Mouse (Mus musculus) adrenal gland, postnatal 25 days (tissue): ENCODE results near the gene Mmp15. TPM values are rescaled to one million over a fixed set of nuclear protein-coding genes. Genes with fewer than 3 reads are reported as not detected.

Experiments used
- DNase-seq: peaks from one replicate; pipeline ENCODE4 v3.0.0; 2021; ENCODE audit warnings: mixed read lengths
- total RNA-seq: library from RNA; stranded (reverse); gene quantifications from 2 replicates; pipeline ENCODE4 v1.2.3, GENCODE M21; 2021

Mmp15 gene
- total RNA-seq, 1 experiment from 2014 or later, result 8.7 TPM

DNA sequence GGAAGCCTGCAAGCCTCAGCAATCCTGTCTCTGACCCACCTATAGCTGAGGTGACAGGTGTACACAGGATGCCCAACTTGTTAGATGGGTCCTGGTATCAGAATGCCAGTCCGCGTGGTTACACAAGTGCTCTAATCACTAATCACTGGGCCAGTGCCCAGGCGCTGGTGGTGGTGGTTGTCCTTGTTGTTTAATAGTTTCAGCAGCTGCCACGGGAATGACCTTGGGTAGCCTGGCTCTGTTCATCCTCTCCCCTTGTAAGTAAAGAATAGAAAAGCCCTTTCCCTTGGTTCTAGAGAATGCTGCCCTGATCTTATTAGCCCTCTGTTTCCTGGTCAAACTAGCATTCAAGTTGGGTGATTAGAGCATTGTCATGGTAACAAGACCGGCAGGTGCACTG, 10.3 kb upstream of the Mmp15 start:
- DNase-seq, result peak; percentile 63

DNA sequence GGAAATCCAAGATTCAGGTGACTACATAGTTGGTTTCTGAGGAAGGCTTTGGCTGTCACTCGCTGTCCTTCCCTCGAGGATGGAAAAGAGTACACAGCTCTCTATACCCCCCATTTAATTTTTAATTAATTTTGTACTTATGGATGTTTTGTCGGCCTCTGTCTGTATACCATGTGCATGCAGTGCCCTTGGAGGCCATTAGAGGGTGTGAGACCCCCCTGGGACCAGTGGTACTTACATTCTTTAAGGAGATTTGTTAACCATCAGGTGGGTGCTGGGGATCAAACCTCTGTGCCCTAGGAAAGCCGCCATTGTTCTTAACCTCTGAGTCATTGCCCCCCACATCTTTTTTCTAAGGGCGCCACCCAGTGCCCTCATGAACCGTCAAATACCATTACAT, 7.4 kb upstream of the Mmp15 start:
- DNase-seq, result no peak

DNA sequence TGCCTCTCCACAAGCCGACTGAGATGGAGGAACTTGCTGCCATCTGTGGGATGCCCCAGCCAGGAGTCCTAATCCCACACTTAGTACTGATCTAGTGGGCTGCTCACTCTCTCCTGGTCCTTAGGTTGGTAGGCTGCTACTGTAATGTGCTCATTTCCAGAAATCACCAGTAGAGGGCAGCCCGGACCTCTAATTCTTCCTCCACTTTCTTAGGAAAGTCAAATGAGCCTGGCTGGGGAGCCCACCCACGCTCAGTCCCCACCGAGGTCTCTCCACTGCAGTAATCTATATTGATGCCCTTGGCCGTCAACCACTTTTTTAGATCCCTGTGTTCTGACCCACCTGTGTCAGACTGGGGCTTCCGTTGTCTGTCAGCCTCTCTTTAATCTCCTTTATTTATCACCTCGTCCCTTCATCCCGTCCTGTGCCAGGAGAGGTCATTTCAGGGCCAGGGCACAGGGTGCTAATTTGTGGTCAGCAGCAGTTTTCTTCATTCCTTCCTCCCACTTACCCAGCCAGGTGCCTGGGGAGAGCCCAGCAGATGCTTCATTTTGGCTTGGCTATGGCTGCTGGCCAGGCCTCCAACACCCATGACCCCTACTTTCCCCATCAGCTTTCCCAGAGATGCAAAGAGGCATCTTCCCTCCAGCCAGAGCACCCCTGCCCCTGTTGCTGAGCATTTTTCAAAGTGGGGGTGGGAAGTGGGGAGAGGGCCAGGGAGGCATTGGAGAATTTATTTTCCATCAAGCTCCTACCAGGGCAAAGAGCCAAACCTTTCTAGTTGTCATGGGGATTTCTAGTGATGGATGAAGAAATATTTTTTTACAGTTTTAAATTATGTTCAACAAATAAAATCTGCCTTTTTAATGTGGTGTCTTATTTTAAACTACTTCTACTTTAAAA, 5.2 kb upstream of the Mmp15 start:
- DNase-seq, result peak; percentile 58

DNA sequence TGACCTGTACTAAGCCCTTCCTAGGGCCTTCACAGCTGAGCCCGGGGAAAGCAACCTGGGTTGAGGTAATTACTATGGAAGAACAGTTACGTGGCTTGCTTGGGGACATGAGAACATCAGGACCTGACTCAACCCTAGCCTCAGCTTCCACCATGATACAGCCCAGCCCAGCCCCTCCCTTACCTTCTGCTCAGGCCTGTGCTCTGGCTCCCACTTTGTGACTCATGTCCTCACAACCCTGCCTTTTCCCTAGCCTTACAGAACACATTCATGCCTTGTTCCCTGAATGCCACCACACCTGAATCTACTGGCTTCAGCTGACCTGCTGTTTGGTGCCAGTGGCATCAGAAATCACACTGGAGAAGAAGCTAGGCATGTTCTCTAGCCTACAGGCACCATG, 3.7 kb upstream of the Mmp15 start:
- DNase-seq, result no peak

DNA sequence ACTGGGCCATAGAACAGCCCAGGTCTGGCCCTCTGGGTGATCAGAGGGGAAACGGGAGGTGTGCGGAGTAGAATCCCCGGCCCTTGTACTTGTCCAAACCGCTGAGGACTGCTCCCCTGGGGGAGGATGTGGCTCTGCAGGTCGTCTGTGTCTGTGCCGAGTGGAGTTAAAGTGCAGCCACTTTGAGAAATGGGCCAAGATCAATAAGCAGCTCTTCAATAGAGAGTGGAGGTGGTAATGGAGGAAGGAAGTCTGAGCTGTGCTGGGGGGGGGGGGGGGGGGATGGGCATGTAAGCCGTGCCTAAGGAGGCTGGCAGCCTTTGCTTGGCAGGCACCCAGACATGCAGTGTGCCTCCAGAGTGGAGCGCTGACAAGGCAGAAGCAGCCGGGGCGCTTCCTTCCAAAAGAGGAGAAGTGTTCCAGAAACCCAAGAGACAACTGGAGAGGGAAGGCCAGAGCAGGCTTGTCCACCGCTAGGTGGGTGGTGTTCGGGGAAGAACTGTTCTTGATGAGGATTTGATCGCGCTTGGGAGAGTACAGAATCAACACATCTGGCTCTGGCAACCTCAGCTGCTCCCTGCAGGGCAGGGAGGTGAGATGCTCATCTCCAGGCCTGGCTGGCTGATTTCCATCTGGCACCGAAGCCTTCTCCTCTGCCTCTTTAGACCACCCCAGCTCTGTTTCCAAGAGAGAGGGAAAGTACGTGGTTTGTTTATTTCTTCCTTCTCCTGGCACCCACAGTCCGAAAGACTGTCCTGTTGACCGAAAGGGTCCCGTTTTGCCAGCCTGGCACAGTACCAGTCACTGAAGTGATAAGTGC, 3.0 kb upstream of the Mmp15 start:
- DNase-seq, result peak; percentile 72

DNA sequence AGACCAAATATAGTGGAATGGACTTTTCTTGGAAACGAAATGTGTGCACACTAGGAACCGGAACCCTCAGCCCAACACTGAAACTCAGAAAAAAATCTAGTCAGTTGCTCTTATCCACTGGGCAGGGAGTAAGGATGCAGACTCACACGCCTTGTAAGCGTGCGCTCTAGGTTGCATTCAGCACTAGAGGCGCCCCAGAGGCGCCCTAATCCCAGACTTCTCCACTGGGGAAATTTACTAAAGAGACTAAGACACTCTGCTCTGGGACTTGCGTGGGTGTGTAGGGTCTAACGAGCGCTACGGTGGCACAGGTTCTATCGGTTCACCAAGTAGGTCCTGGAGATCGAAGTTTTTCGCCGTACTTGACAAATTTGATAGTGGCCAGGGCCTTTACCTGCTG, 607 bp upstream of the Mmp15 start:
- DNase-seq, result no peak

DNA sequence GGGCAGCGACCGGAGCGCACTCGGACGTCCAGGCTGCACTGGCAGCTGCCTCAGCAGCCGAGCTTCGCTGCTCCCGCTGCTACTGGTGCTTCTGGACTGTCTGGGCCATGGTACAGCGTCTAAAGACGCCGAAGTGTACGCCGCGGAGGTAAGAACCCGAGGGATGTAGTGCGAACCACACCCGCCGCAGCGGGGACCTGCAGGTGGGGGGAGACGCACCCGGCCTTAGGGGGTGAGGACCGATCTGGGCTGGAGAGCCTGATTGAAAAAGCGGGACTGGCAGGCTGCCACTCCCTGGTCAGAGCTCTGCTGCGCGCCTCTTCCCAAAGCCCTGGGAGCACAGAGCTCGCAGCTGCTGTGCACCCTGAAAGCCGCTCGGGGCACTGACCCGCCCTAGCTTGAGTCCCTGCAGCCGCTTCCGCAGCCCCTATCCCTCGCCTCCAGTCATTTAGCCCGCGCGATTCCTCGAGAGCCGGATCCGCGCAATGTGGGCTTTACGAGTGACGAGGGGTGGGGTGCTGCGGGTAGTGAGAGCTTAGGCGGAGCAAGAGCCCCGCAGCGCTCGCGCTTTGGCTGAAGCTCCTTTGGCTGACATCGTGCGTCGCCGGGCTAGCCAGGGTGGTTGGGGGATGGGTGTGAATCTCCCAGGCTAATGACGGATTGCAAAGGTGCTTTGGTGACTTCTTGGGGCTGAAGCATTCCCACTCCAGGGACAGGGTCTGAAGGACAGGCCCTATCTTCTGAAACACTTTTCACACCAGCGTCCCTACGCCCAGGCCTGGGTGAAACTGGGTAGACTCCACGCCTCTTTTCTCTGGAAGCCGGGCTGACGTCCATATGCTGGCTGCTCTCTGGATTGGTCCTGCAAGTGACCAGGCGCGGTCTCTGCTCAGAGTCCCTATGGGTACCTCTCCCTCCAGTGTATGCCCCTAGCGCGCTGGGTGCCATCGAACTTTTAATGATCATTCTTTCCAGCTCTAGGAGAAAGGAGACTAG, 1.1 kb downstream of the Mmp15 start:
- peak; percentile 60 for DNase-seq

DNA sequence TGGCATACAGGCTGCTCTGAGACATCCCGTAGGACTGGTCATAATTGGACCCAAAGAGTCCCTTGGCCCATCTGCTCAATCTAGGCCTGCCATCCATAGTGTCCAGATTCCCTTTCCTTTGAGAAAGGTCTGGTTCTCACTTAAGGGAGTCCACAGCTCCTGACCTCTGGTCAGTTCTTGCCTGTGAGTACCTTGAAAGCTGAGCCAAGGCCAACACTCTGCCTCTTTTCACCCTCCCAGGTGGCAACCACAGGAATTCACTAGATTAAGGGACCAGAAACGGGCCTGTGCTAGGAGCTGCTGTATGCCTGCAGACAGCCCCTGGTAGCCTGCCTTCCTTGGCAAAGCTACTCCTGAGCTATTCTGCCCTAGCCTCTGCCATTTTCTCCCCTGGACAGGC, 2.5 kb downstream of the Mmp15 start:
- DNase-seq, result no peak

DNA sequence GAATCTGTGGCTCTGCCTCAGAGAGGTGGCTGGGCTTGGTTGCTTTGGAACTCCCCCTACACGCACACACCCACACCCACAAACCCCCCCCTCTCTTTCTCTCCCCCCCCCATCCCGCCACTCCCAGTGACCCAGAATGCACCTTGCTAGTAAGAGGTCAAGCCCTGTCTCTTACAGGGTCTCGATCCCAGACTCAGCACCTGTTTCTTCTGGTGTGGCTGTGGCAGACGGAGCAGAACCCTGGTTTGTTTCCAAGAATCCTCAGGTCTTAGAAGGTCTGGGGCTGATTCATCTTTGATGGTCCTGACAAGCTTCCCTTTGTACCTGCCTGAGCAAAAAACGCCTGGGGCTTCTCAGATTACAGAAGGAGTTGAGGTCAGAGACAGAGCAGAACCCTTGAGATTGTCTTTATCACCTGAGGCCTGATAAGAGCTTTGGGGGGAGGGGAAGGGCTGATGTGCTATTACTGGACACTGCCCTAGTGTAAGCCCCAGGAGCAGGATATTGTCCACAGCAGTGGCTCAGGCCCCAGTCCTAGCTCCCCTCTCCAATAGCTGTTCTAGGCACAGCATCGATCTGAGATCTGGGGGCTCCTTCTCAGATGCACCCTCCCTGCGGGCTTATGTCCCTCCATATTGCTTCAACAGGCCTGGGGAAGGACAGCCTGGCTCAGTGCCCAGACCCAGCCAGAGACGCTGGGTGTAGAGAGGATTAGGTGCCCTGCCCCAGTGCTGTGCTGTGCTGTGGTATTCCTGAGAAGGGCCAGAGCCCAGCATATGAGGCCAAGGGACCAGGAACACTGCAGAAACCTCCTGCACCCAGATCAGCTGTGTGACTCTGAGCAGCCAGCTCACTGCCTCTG, 6.7 kb downstream of the Mmp15 start:
- peak; percentile 45 for DNase-seq

DNA sequence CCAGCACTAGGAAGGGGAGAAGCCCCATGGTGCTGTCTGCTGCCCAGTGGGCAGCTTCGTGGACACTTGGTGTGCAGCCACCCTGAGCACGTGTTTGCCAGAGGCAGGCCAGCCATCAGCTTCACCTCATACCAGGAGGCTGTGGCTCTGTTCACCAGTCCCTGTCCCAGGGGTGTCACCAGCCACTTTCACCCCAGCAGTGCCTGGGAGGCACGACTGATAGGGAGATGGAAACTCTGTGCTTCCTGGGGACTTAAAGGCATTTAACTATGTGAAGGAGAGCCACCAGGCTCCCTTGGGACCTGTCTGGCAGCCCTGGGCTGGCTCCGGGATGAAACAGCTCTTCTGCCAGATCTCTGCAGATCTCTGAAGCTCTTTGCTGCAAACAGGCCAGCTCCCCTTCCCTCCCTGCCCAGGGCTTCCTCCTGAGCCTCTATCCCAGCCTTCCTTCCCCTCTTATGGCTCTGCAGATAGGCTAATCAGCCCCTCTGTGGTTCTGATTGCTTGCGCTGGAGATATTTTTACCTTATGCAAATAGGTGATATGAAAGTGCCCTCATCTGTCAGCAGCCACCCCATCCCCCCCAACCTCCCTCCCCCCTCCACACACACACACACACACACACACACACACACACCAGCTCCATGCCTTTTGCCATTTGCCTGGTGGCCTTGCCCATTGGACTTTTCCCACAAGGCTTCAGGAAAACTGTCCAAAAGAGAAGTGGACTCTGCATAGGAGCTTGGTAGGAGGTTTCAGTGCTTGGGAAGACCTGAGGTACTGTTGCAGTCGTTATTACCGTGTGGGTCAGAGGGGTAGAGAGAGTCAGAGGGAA, 8.3 kb downstream of the Mmp15 start:
- DNase-seq, result no peak

DNA sequence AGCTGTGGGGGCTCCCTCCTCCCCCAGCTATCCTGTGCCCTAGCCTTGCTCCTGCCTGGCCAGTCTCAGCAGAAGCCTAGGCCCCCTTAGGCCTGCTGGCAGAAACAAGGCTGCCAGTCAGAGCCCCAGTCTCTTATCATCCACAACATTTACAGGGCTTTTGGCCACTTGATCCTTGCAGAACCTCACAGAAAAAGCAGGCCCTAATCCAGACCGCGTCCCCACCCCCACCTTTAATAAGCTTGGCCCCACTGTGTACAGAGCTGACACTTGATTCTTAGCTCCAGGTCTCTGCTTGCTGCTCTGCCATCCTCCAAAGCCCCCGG, 8.9 kb downstream of the Mmp15 start:
- no peak for DNase-seq

DNA sequence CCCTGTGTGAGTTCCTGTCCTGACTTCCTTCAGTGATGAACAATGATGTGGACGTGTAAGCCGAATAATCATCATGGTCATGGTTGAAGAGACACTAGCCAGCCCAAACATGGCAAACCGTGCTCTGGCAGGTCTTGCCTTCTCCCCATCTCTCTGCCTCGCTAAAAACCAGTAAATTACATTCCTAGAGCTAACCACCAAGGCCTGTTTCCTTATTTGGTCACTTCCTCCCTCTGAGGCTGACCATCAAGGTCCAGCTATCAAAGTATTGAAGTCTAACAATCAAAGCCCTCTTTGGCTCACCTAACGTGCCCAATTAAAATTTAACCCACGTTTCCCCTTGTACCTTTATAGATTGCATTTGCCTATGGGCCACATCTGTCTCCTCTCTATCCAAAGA, 10.2 kb downstream of the Mmp15 start:
- no peak for DNase-seq

DNA sequence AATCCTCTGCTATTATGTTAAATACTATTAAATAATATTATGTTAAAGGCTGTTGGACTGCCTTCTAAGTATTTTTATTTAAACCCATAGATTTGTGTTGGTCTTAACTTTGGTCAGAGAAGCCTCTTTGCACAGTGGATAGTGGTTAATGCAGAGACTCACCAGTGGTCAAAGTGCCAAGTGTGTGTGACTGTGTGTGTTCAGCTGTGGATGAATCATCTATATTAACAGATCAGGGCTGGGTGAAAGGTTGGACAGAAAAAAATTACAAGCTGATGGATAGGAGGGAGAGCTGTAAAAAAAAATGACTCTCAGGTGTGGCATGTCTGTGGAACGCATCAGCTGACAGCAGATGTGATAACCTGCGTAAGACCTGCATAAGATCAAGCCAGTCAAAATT, 11.8 kb downstream of the Mmp15 start:
- no peak for DNase-seq

DNA sequence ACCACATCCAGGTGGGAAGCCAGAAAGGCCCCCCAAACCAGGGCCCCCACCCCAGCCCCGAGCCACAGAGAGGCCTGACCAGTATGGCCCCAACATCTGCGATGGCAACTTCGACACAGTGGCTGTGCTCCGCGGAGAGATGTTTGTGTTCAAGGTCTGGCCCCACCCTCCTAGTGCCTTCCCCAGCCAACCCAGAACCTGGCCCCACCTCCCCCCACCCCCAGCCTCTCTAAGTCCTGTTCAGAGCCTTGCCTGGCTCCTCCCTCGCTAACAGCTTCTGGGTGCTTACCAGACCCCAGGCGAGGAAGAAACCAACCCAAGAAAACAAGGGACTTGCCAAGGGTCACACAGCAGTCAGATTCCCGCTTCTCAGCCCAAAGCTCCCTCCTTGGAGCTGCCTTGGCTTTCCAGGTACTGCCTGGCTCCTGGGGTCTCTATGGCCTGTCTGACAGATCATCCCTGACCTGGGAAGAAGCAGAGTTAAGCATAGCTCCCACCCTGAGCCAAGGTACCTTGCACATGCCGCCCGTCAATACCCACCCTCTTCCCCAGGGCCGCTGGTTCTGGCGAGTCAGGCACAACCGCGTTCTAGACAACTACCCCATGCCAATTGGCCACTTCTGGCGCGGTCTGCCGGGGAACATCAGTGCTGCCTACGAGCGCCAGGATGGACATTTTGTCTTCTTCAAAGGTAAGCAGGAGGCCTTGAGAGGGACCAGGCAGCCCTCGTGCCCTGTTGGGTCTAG, 17.7 kb downstream of the Mmp15 start:
- no peak for DNase-seq

DNA sequence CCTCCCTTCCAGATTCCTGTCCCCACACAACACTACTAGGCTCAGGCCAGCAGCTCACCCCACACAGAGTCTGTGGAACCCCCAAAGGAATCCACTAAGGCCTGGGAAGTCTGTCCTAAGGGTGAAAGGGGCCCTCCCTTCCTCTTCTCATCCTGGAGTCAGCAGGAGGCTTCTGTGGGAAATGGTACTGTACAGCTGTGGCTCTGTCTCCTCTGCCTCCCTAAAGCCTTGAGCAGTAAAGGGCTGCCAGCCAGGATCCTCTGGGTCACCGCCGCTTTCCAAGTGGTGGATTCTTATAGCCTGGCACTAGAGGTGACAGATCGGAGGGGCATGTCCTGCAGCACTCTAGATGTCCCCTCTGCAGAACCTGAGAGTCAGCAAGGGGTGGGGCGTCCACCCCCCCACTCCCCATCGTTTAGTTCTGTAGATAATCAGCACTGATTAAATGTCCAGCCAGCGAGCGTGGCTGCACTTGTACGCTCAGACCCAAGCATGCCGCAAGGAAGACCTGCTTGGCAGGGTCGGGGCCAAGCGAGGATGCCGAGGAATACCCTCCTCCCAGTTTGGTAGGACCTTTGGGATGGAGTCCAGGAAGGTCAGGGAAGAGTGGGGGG, 21.4 kb downstream of the Mmp15 start:
- no peak for DNase-seq

DNA sequence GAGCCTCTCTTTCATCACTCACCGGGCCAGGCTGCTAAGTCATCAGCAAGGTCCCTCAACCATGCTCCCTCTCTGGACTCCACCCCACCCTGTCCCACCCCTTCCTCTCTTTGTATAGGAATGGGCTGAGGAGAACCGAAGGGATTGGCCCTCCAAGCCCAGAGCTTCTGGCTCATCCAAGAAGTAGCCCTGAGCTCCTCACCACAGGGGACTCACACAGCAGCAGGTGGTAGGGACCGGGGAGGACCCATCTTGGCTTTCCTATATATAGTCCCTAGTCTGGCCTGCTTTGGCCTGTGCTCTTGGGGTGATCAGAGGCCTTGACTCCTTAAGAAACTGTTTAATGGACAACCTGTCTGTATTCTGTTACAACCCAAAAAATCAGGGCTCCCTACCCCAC, 22.4 kb downstream of the Mmp15 start:
- no peak for DNase-seq

DNA sequence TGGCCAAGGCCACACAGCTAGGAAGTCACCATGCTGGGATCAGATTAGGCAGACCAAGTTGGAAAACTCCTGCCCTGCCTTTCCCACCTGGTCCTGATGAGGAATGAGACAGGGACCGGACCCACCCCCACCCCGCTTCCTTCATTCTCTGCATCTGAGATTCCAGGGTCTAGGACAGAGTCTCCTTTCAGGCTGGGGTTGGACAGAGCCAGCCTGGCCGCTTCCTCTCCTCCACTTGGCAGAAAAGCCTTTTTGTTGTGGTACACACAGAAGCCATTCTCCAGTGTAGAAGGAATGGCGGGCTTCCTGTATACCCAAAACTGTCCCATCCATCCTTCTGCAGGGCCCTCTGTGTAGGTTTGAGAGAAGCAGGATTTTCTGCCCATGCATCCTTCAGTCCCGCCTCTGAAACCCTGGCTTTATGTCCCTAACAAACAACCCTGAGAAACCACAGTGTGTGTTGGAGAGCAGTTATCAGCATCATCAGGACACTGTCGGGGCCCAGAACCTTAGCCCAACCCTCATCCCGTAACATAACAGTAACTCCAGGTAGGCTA, 23.4 kb downstream of the Mmp15 start:
- DNase-seq, result no peak

DNA sequence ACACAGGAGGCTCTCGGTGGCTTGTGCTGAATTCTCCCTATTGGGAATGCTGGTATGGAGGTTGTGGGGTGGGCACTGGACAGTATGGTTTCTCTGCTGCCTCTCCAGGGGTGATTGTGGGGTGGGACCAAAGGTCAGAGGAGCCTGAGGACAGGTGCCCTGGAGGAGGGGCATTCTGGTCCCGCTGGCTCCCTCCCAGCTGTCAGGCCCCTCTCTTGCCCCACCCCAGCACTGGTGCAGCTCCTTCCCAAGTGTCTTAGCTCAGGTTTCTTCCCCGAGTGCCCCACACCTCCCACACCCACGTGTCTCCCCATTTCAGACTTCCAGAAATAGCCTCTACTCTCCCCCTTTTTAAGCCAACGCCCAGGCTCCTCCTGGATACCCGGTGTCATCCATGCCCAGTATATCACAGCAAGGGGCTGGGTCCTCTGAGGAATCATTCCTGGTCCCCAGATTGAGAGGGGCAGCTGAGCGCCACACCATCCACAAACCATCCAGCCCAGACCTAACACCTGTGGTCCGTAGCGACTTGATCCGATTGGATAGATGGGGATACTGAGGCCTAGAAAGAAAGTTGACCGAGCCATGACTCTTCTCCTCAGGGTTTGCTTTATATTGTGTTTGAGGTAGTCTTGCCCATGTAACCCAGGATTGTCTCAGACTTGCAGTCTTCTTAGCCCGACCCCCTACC, 24.4 kb downstream of the Mmp15 start:
- DNase-seq, result no peak
